Mouse (Mus musculus): ENCODE data around the gene Smpd2.

DNA sequence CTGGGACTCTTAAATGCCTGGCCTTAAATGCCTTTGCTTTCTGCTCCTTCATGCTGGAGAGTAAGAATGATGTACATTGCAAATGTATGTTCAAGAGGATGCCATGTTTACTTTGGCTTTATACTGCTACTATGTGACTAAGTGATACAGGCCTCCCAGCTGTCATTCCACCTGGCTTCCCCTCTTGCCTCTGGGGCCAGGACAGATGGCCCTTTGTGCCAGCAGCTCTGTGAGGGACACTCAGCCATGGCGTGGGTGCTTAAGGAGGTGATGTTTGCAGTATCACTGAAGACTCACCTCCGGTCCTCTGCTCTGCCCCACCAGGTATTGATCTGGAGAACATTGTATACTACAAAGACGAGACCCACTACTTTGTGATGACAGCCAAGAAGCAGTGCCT, 10.2 kb downstream of the Smpd2 start:
- TF ChIP-seq CTCF (IDR thresholded peaks at IDR 0.05; ENCODE audit: low read depth, low read length) (no peak), POLR2AphosphoS5 (IDR thresholded peaks at IDR 0.05; ENCODE audit: insufficient replicate concordance, low read depth, low read length) (no peak), GATA1 (IDR thresholded peaks at IDR 0.05; ENCODE audit: borderline replicate concordance, low read length) (no peak), TAL1 (conservative IDR thresholded peaks at IDR 0.05; ENCODE audit: low read depth, low read length) (no peak), GATA2 (IDR thresholded peaks at IDR 0.05; ENCODE audit: borderline replicate concordance, low read depth, low read length) (no peak)
